Mouse (Mus musculus) forebrain, embryonic 14.5 days (tissue): ENCODE results near the gene Ak1. TPM values are rescaled to one million over a fixed set of nuclear protein-coding genes. Genes with fewer than 3 reads are reported as not detected.

Experiments
- ATAC-seq: fragments of 200-750 bp; cut with Nextera tagmentation; 2 replicates; pipeline ENCODE4 v1.8.0; 2017; ENCODE audit warnings: mild to moderate bottlenecking, moderate library complexity
- DNase-seq: peaks from one replicate; pipeline ENCODE4 v3.0.0-alpha.2; 2015; ENCODE audit warnings: low spot score
- H3K27ac ChIP-seq: fragments of 300-500 bp; sonication (generic); 2 replicates; pipeline ENCODE4 v1.5.1; 2014; ENCODE audit warnings: low read depth, mild to moderate bottlenecking, control low read depth, low read length, moderate library complexity
- H3K27me3 ChIP-seq: fragments of 300-500 bp; sonication (generic); replicated peaks from 2 replicates; pipeline ENCODE4 v1.6.1; 2014; ENCODE audit warnings: low read length, control low read depth, mixed read lengths; ENCODE audit not compliant: control insufficient read depth, insufficient read depth
- H3K36me3 ChIP-seq: fragments of 300-500 bp; sonication (generic); 2 replicates; pipeline ENCODE4 v1.6.1; 2014; ENCODE audit warnings: low read length, control low read depth; ENCODE audit not compliant: control insufficient read depth, insufficient read depth
- H3K4me1 ChIP-seq: fragments of 300-500 bp; sonication (generic); 2 replicates; pipeline ENCODE4 v1.6.1; 2014; ENCODE audit warnings: antibody characterized with exemption, low read length, control low read depth; ENCODE audit not compliant: control insufficient read depth, insufficient read depth
- H3K4me2 ChIP-seq: fragments of 300-500 bp; sonication (generic); 2 replicates; pipeline ENCODE4 v1.6.1; 2014; ENCODE audit warnings: mild to moderate bottlenecking, control low read depth, low read length
- H3K4me3 ChIP-seq: fragments of 300-500 bp; sonication (generic); 2 replicates; pipeline ENCODE4 v1.5.1; 2014; ENCODE audit warnings: low read depth, low read length, control low read depth
- H3K9ac ChIP-seq: fragments of 300-500 bp; sonication (generic); 2 replicates; pipeline ENCODE4 v1.6.1; 2014; ENCODE audit warnings: mild to moderate bottlenecking, low read length, control low read depth, moderate library complexity
- H3K9me3 ChIP-seq: fragments of 300-500 bp; sonication (generic); replicated peaks from 2 replicates; pipeline ENCODE4 v1.6.1; 2016; ENCODE audit warnings: low read length, control low read depth, mixed read lengths; ENCODE audit not compliant: control insufficient read depth
- WGBS: fragments of 180-500 bp; shearing (Covaris S2); extraction: QIAGEN DNeasy Blood & Tissue Kit; methylation state at CpG from one replicate; pipeline ENCODE4 v1.1.7; 2014; 5-methylcytosine and 5-hydroxymethylcytosine counted together
- polyA plus RNA-seq: library from polyadenylated mRNA; unstranded; fragments of >200 nt; fragmentation: Nextera tagmentation; extraction: Ambion mirVana; gene quantifications from 2 replicates; pipeline ENCODE4 v1.2.1, GENCODE M21; 2014

Gene Ak1
- polyA plus RNA-seq, 1 experiment from 2014 or later, result 60.3 TPM

DNA sequence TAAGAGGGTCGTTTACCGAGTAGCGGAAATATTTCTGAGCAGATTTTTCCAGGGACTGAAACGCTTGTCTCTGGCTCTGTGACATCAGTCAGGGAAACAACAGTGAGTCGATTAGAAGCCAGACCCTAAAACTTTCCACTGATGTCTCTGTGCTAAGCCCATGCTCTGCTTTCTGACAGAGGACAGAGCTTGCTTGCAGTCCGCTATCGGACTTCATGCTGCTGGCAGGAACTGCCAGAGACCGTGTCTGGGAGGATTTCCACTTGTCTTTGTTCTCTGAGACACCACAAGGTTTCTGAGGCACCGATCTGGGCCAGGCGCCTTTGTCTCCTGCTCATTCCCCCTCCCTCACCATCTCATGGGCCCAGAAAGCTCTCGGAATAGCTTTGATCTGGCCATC, 46.2 kb downstream of the Ak1 start:
- Histone ChIP-seq H3K4me2 (no peak overlapping the region), H3K27me3 (no peaks in the 10 kb centered on the region), H3K4me1 (no peaks in the 10 kb centered on the region), H3K9me3 (no peaks in the 10 kb centered on the region), H3K36me3 (no peaks in the 10 kb centered on the region), H3K9ac (no peak overlapping the region), H3K27ac (peak overlapping the region; percentile 23; the same call in 1 of the 2 replicates), H3K4me3 (no peak overlapping the region)
- DNase-seq, result peak; percentile 19
- 25% methylated on average over 11 of the region's 11 CpGs for WGBS
- no peak for ATAC-seq

DNA sequence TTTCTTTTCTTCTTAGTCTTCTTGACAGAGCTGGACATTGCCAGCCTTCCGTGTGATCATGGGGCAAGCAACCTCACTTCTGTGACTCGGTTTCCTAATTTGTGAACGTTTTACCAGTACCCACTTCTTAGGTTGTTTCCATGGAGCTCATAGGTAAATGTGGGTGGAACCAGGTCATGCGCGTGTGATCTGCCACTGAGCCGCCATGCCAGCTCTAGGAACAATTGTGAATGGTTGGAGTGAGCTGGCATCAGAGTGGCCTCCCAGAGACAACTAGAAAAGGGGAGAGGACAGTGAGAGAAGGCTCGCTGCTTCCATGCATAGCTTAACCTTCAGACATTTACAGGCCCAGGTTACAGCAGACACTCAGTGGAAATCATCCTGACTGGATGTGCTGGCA, 46.6 kb downstream of the Ak1 start:
- H3K4me3 ChIP-seq, result no peak overlapping the region
- no peak overlapping the region for H3K9ac ChIP-seq
- no peaks in the 10 kb centered on the region for H3K27me3 ChIP-seq
- no peaks in the 10 kb centered on the region for H3K4me1 ChIP-seq
- no peaks in the 10 kb centered on the region for H3K36me3 ChIP-seq
- no peaks in the 10 kb centered on the region for H3K9me3 ChIP-seq
- no peak overlapping the region for H3K4me2 ChIP-seq
- H3K27ac ChIP-seq, result 0 out of 2 replicates have a peak overlapping the region, but pooled peaks have one; percentile 23
- WGBS, result 65% methylated on average over 7 of the region's 7 CpGs
- ATAC-seq, result no peak
- DNase-seq, result no peak

- no peak for ATAC-seq
- no peaks in the 10 kb centered on the region for H3K9me3 ChIP-seq
- no peak for DNase-seq
These were observed 48.3 kb downstream of the Ak1 start for GRCm38 (mm10) chr2:32669876-32670275.

GRCm38 (mm10) chr2:32671147-32671546, 49.6 kb downstream of the Ak1 start:
- Histone ChIP-seq H3K27me3 (no peaks in the 10 kb centered on the region), H3K9ac (no peak overlapping the region), H3K4me1 (no peaks in the 10 kb centered on the region), H3K9me3 (no peaks in the 10 kb centered on the region), H3K27ac (no peak overlapping the region), H3K4me3 (no peak overlapping the region), H3K36me3 (no peaks in the 10 kb centered on the region), H3K4me2 (no peak overlapping the region)
- 84% methylated on average over 9 of the region's 9 CpGs for WGBS
- ATAC-seq, result no peak
- DNase-seq, result no peak

More at GRCm38 (mm10) chr2:32669876-32670275, 48.3 kb downstream of the Ak1 start:
- H3K27ac ChIP-seq, result no peak overlapping the region
- no peak overlapping the region for H3K4me2 ChIP-seq
- H3K4me3 ChIP-seq, result no peak overlapping the region
- H3K36me3 ChIP-seq, result no peaks in the 10 kb centered on the region
- WGBS, result 83% methylated on average over 3 of the region's 3 CpGs
- H3K9ac ChIP-seq, result no peak overlapping the region
- H3K4me1 ChIP-seq, result no peaks in the 10 kb centered on the region
- H3K27me3 ChIP-seq, result no peaks in the 10 kb centered on the region

DNA sequence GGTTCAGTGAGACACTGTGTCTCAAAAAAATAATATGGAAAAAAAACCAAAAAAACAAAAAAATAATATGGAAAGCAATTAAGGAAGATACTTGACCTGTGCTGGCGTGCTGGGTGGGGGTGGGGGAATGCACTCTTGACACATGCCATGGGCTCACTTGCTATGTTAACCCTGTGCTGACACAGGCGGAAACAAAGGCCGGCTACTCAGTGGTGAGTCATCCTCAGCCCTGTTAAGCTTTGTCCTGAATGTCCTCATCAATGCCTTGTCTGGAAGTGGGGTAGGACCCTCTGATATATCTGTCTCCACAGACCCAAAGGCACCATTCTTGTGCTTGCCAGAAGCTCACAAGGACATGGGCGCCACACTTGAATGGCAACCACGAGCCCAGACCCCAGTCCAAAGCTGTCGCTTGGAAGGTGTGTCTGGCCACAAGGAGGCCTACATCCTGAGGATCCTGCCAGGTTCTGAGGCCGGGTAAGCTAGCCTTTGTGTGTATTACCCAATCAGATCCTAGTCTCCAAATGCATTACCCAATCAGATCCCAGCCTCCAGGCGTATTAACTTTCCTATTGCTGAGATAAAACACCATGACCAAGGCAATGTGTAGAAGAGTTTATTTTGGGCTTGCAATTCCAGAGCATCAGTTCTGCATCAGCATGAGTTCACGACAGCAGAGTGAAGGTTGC, 50.5 kb downstream of the Ak1 start:
- Histone ChIP-seq H3K4me1 (no peaks in the 10 kb centered on the region), H3K27me3 (no peaks in the 10 kb centered on the region), H3K9me3 (no peaks in the 10 kb centered on the region), H3K9ac (no peak overlapping the region), H3K36me3 (no peaks in the 10 kb centered on the region), H3K27ac (no peak overlapping the region), H3K4me2 (no peak overlapping the region), H3K4me3 (no peak overlapping the region)
- 65% methylated on average over 9 of the region's 9 CpGs for WGBS
- DNase-seq, result no peak
- ATAC-seq, result no peak

- Histone ChIP-seq H3K9me3 (no peaks in the 10 kb centered on the region), H3K4me1 (no peaks in the 10 kb centered on the region), H3K4me2 (no peak overlapping the region), H3K4me3 (no peak overlapping the region), H3K27me3 (no peaks in the 10 kb centered on the region), H3K27ac (no peak overlapping the region), H3K9ac (no peak overlapping the region), H3K36me3 (no peaks in the 10 kb centered on the region)
- DNase-seq (no peak), ATAC-seq (no peak)
- WGBS, result 83% methylated on average over 16 of the region's 16 CpGs
These were observed 51.8 kb downstream of the Ak1 start for GRCm38 (mm10) chr2:32673176-32673917.

DNA sequence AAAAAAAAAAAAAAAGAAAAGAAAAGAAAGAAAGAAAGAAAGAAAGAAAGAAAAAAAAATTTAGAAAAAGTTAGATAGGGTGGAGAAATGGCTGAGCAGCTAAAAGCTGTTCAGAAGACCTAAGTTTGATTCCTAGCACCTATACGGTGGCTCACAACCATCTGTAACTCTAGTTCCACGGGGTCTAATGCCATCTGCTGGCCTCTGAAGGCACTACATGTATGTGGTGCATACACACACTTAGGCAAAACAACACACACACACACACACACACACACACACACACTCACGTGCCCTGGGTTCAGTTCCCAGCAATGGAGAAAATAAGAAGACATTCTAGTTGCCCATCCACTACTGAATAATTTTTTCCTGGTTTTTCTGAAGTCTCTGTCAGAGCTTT, 55.3 kb downstream of the Ak1 start:
- H3K9me3 ChIP-seq, result no peaks in the 10 kb centered on the region
- ATAC-seq, result no peak
- WGBS, result 89% methylated on average over 3 of the region's 3 CpGs
- no peaks in the 10 kb centered on the region for H3K27me3 ChIP-seq
- DNase-seq, result no peak
- no peak overlapping the region for H3K9ac ChIP-seq
- H3K4me3 ChIP-seq, result no peak overlapping the region
- H3K4me1 ChIP-seq, result no peaks in the 10 kb centered on the region
- H3K27ac ChIP-seq, result no peak overlapping the region
- no peaks in the 10 kb centered on the region for H3K36me3 ChIP-seq
- no peak overlapping the region for H3K4me2 ChIP-seq

DNA sequence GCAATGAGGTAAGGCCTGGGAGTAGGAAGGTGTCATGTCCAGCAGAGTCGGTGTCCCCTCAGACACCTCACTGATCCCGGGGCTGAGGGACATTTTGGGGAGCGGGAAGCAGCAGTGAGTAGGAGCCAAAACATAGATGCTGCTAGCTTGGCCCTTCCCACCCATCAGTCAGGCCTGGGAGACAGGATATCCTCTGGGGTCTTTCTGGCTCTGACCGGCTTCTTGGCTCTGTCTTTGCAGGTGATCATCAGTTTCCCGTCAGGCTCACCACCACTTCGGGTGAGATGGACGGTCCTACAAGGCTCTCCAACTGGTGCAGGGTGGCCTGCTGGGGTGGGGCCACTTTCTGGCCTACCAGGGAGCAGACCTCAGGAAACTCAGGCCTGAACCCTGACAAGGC, 56.1 kb downstream of the Ak1 start:
- H3K27me3 ChIP-seq, result no peaks in the 10 kb centered on the region
- no peak overlapping the region for H3K4me3 ChIP-seq
- H3K4me2 ChIP-seq, result no peak overlapping the region
- H3K27ac ChIP-seq, result no peak overlapping the region
- DNase-seq (no peak), ATAC-seq (no peak)
- H3K4me1 ChIP-seq, result no peaks in the 10 kb centered on the region
- no peaks in the 10 kb centered on the region for H3K9me3 ChIP-seq
- 92% methylated on average over 7 of the region's 7 CpGs for WGBS
- no peak overlapping the region for H3K9ac ChIP-seq
- H3K36me3 ChIP-seq, result 0 out of 2 replicates have a peak, but pooled peaks cover 5% of the 10 kb centered on the region

DNA sequence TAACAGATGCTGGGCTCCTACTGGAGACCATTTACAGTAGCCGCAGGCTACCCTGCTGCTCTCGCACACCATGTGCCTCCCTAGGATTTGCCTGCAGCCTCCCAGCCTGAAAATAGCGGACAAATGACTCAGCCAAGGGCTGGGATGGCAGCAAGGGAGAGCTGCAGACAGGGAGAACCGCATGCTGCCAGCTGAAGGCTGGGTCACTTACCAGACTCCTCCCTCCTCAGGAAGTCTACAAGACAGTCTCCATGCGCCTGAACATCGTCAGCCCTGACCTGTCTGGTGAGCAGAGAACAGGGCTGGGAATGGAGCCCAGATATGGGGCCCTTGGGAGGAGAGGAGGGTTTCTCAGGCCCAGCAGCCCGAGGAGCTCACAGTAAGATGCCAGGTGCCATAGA, 58.5 kb downstream of the Ak1 start:
- H3K27ac ChIP-seq, result no peak overlapping the region
- no peaks in the 10 kb centered on the region for H3K9me3 ChIP-seq
- H3K36me3 ChIP-seq, result peaks cover 26% of the 10 kb centered on the region
- H3K4me3 ChIP-seq, result no peak overlapping the region
- H3K9ac ChIP-seq, result no peak overlapping the region
- 62% methylated on average over 7 of the region's 7 CpGs for WGBS
- ATAC-seq (no peak), DNase-seq (no peak)
- no peak overlapping the region for H3K4me2 ChIP-seq
- no peaks in the 10 kb centered on the region for H3K27me3 ChIP-seq
- H3K4me1 ChIP-seq, result no peaks in the 10 kb centered on the region
